ENCODE assay signal across 8 mouse cellular contexts in genomic region chr11:80090555-80091164, GRCm38 (mm10). TPM values are rescaled to one million over a fixed set of nuclear protein-coding genes. Genes with fewer than 3 reads are reported as not detected.
A peak's percentile ranks its signal among the peaks of the same experiment; 100 is the strongest.
DNase-seq lines count a peak whose midpoint lies in the region; ATAC-seq and TF ChIP-seq lines count a peak whose summit lies in the region.

No protein-coding gene starts in this region.

- intact Hi-C loops in left cerebral cortex, adult 2 months (cut with DNase I), result no loop called here

- H3K4me1 ChIP-seq in lung, embryonic 16.5 days (replicated peaks; ENCODE audit: control insufficient read depth, insufficient read depth, low read length), result peaks cover 9% of the 10 kb centered on the region; the same call in 1 of the 2 replicates
- H3K4me1 ChIP-seq in forebrain, embryonic 14.5 days (ENCODE audit: control insufficient read depth, insufficient read depth, low read length), result peaks cover 2% of the 10 kb centered on the region; the same call in 1 of the 2 replicates
- H3K4me1 ChIP-seq in liver, embryonic 12.5 days, result peaks cover 66% of the 10 kb centered on the region
- no peaks in the 10 kb centered on the region for H3K4me1 ChIP-seq in stomach, embryonic 15.5 days

- TF ChIP-seq CTCF in left cerebral cortex, adult 2 months (IDR thresholded peaks at IDR 0.05), result no peak

- H3K36me3 ChIP-seq in lung, embryonic 16.5 days (ENCODE audit: control insufficient read depth, insufficient read depth, low read length), result peaks cover 8% of the 10 kb centered on the region; the same call in 1 of the 2 replicates
- peaks cover 7% of the 10 kb centered on the region for H3K36me3 ChIP-seq in forebrain, embryonic 14.5 days (ENCODE audit: control insufficient read depth, insufficient read depth, low read length)
- peaks cover 36% of the 10 kb centered on the region for H3K36me3 ChIP-seq in liver, embryonic 12.5 days
- H3K36me3 ChIP-seq in stomach, embryonic 15.5 days, result no peaks in the 10 kb centered on the region

- H3K27me3 ChIP-seq in lung, embryonic 16.5 days (ENCODE audit: control insufficient read depth, insufficient read depth, low read depth, low read length), result no peaks in the 10 kb centered on the region
- no peaks in the 10 kb centered on the region for H3K27me3 ChIP-seq in forebrain, embryonic 14.5 days (replicated peaks; ENCODE audit: control insufficient read depth, insufficient read depth, low read length)
- no peaks in the 10 kb centered on the region for H3K27me3 ChIP-seq in liver, embryonic 12.5 days (replicated peaks)
- H3K27me3 ChIP-seq in stomach, embryonic 15.5 days (replicated peaks), result no peaks in the 10 kb centered on the region

- no peak for ATAC-seq in lung, embryonic 16.5 days (ENCODE audit: low read depth)
- no peak for ATAC-seq in forebrain, embryonic 14.5 days
- ATAC-seq in liver, embryonic 12.5 days, result no peak
- ATAC-seq in stomach, embryonic 15.5 days (ENCODE audit: insufficient read depth, low FRiP score, low read depth), result no peak
- no peak for ATAC-seq in monocyte, adult 5-6 weeks (replicated peaks; ENCODE audit: insufficient number of reproducible peaks, low FRiP score, low TSS enrichment, poor library complexity, severe bottlenecking)

- no peaks in the 10 kb centered on the region for H3K9me3 ChIP-seq in lung, embryonic 16.5 days (ENCODE audit: control insufficient read depth, low read length)
- no peaks in the 10 kb centered on the region for H3K9me3 ChIP-seq in forebrain, embryonic 14.5 days (replicated peaks; ENCODE audit: control insufficient read depth, low read length)
- no peaks in the 10 kb centered on the region for H3K9me3 ChIP-seq in liver, embryonic 12.5 days (replicated peaks)
- H3K9me3 ChIP-seq in stomach, embryonic 15.5 days, result no peaks in the 10 kb centered on the region

- H3K4me2 ChIP-seq in lung, embryonic 16.5 days (ENCODE audit: low read depth, low read length), result peak overlapping the region; percentile 81
- H3K4me2 ChIP-seq in forebrain, embryonic 14.5 days (ENCODE audit: low read length), result peak overlapping the region; percentile 80
- peak overlapping the region; percentile 85 for H3K4me2 ChIP-seq in liver, embryonic 12.5 days
- H3K4me2 ChIP-seq in stomach, embryonic 15.5 days, result peak overlapping the region; percentile 79

- H3K9ac ChIP-seq in lung, embryonic 16.5 days (ENCODE audit: low read length), result peak overlapping the region; percentile 35
- no peak overlapping the region; the same call in 1 of the 2 replicates for H3K9ac ChIP-seq in forebrain, embryonic 14.5 days (ENCODE audit: low read length)
- H3K9ac ChIP-seq in liver, embryonic 12.5 days, result peak overlapping the region; percentile 100
- H3K9ac ChIP-seq in stomach, embryonic 15.5 days, result no peak overlapping the region

- 46% methylated on average over 3 of the region's 3 CpGs for WGBS in lung, embryonic 16.5 days
- 52% methylated on average over 3 of the region's 3 CpGs for WGBS in forebrain, embryonic 14.5 days
- WGBS in liver, embryonic 12.5 days (ENCODE audit: insufficient replicate concordance), result 35% methylated on average over 3 of the region's 3 CpGs
- WGBS in stomach, embryonic 15.5 days, result 49% methylated on average over 3 of the region's 3 CpGs

- DNase-seq in lung, postnatal 10 days, result no peak
- no peak for DNase-seq in forebrain, embryonic 14.5 days (ENCODE audit: low spot score)
- no peak for DNase-seq in urinary bladder, postnatal 14 days (ENCODE audit: low spot score)
- DNase-seq in left cerebral cortex, adult 2 months (ENCODE audit: extremely low spot score in 1 of 2, low spot score in 2 of 2), result no peak

- peak overlapping the region; percentile 95 for H3K4me3 ChIP-seq in lung, embryonic 16.5 days (ENCODE audit: low read length)
- peak overlapping the region; percentile 99 for H3K4me3 ChIP-seq in forebrain, embryonic 14.5 days (ENCODE audit: low read depth, low read length)
- H3K4me3 ChIP-seq in liver, embryonic 12.5 days, result peak overlapping the region; percentile 100
- H3K4me3 ChIP-seq in stomach, embryonic 15.5 days (replicated peaks), result peak overlapping the region; percentile 92
- H3K4me3 ChIP-seq in left cerebral cortex, adult 2 months, result no peak overlapping the region

- H3K27ac ChIP-seq in lung, embryonic 16.5 days (ENCODE audit: low read length), result no peak overlapping the region
- H3K27ac ChIP-seq in forebrain, embryonic 14.5 days (ENCODE audit: low read depth, low read length), result no peak overlapping the region
- H3K27ac ChIP-seq in liver, embryonic 12.5 days, result peak overlapping the region; percentile 89; the same call in 1 of the 2 replicates
- no peak overlapping the region for H3K27ac ChIP-seq in stomach, embryonic 15.5 days
- no peak overlapping the region for H3K27ac ChIP-seq in left cerebral cortex, adult 2 months

RNA-seq across cellular contexts. Expression of gene Atad5, which starts 1.5 kb away (rescaled TPM):
- 9.6 and 11.5 TPM in 2 replicates for polyA plus RNA-seq in lung, embryonic 16.5 days (2015; fragmentation: Nextera tagmentation; extraction: Ambion mirVana)
- polyA plus RNA-seq in forebrain, embryonic 14.5 days (2014; fragmentation: Nextera tagmentation; extraction: Ambion mirVana), result 8.8 and 9.0 TPM in 2 replicates
- 15.0 and 15.9 TPM in 2 replicates for polyA plus RNA-seq in liver, embryonic 12.5 days (2016; fragmentation: Nextera tagmentation; extraction: Ambion mirVana)
- 9.3 and 9.6 TPM in 2 replicates for polyA plus RNA-seq in stomach, embryonic 15.5 days (2015; fragmentation: Nextera tagmentation; extraction: Ambion mirVana)
- total RNA-seq in monocyte, adult 5-6 weeks (2017), result 3.5 to 5.8 TPM (median 4.6 TPM) in 3 replicates
- 1 to 10 TPM; 3.1 to 3.6 TPM for total RNA-seq in left cerebral cortex, adult 2 months (2021)

RNA-seq across cellular contexts. Expression of gene Crlf3, which starts 9.9 kb away (rescaled TPM):
- polyA plus RNA-seq in lung, embryonic 16.5 days (2015; fragmentation: Nextera tagmentation; extraction: Ambion mirVana), result 34.6 and 39.6 TPM in 2 replicates
- polyA plus RNA-seq in forebrain, embryonic 14.5 days (2014; fragmentation: Nextera tagmentation; extraction: Ambion mirVana), result 17.6 and 18.7 TPM in 2 replicates
- 109 and 111 TPM in 2 replicates for polyA plus RNA-seq in liver, embryonic 12.5 days (2016; fragmentation: Nextera tagmentation; extraction: Ambion mirVana)
- 31.0 and 39.5 TPM in 2 replicates for polyA plus RNA-seq in stomach, embryonic 15.5 days (2015; fragmentation: Nextera tagmentation; extraction: Ambion mirVana)
- total RNA-seq in monocyte, adult 5-6 weeks (2017), result 144 to 183 TPM (median 162 TPM) in 3 replicates
- 10 to 100 TPM; 12.3 to 15.4 TPM for total RNA-seq in left cerebral cortex, adult 2 months (2021)

RNA-seq across cellular contexts. Expression of gene Tefm, which starts 51.3 kb away (rescaled TPM):
- 24.6 and 33.5 TPM in 2 replicates for polyA plus RNA-seq in lung, embryonic 16.5 days (2015; fragmentation: Nextera tagmentation; extraction: Ambion mirVana)
- 24.3 and 24.9 TPM in 2 replicates for polyA plus RNA-seq in forebrain, embryonic 14.5 days (2014; fragmentation: Nextera tagmentation; extraction: Ambion mirVana)
- polyA plus RNA-seq in liver, embryonic 12.5 days (2016; fragmentation: Nextera tagmentation; extraction: Ambion mirVana), result 18.2 and 22.4 TPM in 2 replicates
- polyA plus RNA-seq in stomach, embryonic 15.5 days (2015; fragmentation: Nextera tagmentation; extraction: Ambion mirVana), result 26.5 and 27.8 TPM in 2 replicates
- total RNA-seq in monocyte, adult 5-6 weeks (2017), result 2.9 to 11.4 TPM (median 5.8 TPM) in 3 replicates
- total RNA-seq in left cerebral cortex, adult 2 months (2021), result 10 to 100 TPM in 1 of 2 experiments, 1 to 10 TPM in 1; 8.0 to 10.6 TPM

Comparison
In these comparisons a context has a peak if more than half of its experiments do, and no peak if none do; other contexts are left out.
1. H3K9ac ChIP-seq: peak in lung, embryonic 16.5 days (single experiment) and liver, embryonic 12.5 days (single experiment); none in forebrain, embryonic 14.5 days (single experiment) and stomach, embryonic 15.5 days (single experiment).
2. Peak in every context shown above with its lines, with median percentiles within 50 percentile points of each other: H3K4me2 ChIP-seq.